Mouse (Mus musculus) megakaryocyte, embryonic 14.5 days (primary cell): ENCODE measurements around the gene Trappc11. TPM values are rescaled to one million over a fixed set of nuclear protein-coding genes. Genes with fewer than 3 reads are reported as not detected.

Experiments
- H3K27me3 ChIP-seq: replicated peaks from 2 replicates; pipeline ENCODE3; 2012; ENCODE audit warnings: inconsistent platforms
- H3K36me3 ChIP-seq: replicated peaks from 2 replicates; pipeline ENCODE3; 2012; ENCODE audit warnings: low read length, inconsistent platforms, mixed read lengths
- H3K4me1 ChIP-seq: 2 replicates; pipeline ENCODE4 v1.6.1; 2012; ENCODE audit warnings: inconsistent platforms
- H3K4me3 ChIP-seq: replicated peaks from 2 replicates; pipeline ENCODE3; 2012; ENCODE audit warnings: moderate library complexity, mild to moderate bottlenecking, inconsistent platforms
- H3K9me3 ChIP-seq: 2 replicates; pipeline ENCODE4 v1.6.1; 2012; ENCODE audit warnings: inconsistent platforms
- FLI1 ChIP-seq: IDR thresholded peaks from 2 replicates; pipeline ENCODE4 v1.6.1; 2012; ENCODE audit warnings: low read length, inconsistent platforms, mixed read lengths
- GATA1 ChIP-seq: IDR thresholded peaks from 3 replicates; pipeline ENCODE4 v1.6.1; 2012; ENCODE audit warnings: mixed read lengths, low read length, inconsistent platforms, borderline replicate concordance
- polyA plus RNA-seq: library from polyadenylated mRNA; stranded (reverse); fragments of >175 nt; gene quantifications from 2 replicates; pipeline ENCODE4 v1.2.3, GENCODE M21; 2012; ENCODE audit warnings: low replicate concordance; ENCODE audit not compliant: insufficient read depth

The Trappc11 gene
- polyA plus RNA-seq, 1 experiment: 3.4 TPM

- Histone ChIP-seq H3K4me3 (no peak overlapping the region), H3K9me3 (peaks cover 4% of the 10 kb centered on the region; the same call in 1 of the 2 replicates), H3K27me3 (no peaks in the 10 kb centered on the region), H3K36me3 (peaks cover 90% of the 10 kb centered on the region), H3K4me1 (no peaks in the 10 kb centered on the region; the same call in 1 of the 2 replicates)
- TF ChIP-seq GATA1 (no peak), FLI1 (no peak)
Measured at GRCm38 (mm10) chr8:47544094-47544493, 10.8 kb upstream of the Trappc11 start.

DNA sequence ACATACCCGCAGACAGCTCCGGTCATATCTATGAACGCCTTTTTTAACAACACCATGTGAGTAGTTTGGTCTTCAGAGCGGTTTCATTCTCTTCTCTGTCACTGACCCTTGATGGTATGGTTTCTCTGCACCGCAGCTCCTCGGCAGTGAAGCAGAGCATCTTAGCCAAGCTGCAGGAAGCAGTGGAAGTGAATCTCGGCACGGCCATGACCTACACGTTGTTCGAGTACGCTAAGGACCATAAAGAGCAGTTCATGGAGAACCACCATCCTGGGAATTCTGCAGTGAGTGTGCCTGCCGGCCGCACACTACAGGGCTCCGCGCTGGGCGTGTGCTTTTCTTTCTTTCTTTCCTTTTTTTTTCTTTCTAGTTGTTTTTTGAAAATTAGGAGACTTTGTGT is 9.5 kb upstream of the Trappc11 start:
- Histone ChIP-seq H3K4me1 (no peaks in the 10 kb centered on the region; the same call in 1 of the 2 replicates), H3K4me3 (no peak overlapping the region), H3K36me3 (peaks cover 89% of the 10 kb centered on the region), H3K9me3 (no peaks in the 10 kb centered on the region), H3K27me3 (no peaks in the 10 kb centered on the region)
- no peak for TF ChIP-seq GATA1
- no peak for TF ChIP-seq FLI1

GRCm38 (mm10) chr8:47538323-47538722 is 5.1 kb upstream of the Trappc11 start:
- no peak overlapping the region for H3K4me3 ChIP-seq
- no peaks in the 10 kb centered on the region for H3K9me3 ChIP-seq
- H3K36me3 ChIP-seq: peaks cover 57% of the 10 kb centered on the region
- H3K27me3 ChIP-seq: no peaks in the 10 kb centered on the region
- TF ChIP-seq FLI1: no peak
- TF ChIP-seq GATA1: no peak
- H3K4me1 ChIP-seq: peaks cover 19% of the 10 kb centered on the region

DNA sequence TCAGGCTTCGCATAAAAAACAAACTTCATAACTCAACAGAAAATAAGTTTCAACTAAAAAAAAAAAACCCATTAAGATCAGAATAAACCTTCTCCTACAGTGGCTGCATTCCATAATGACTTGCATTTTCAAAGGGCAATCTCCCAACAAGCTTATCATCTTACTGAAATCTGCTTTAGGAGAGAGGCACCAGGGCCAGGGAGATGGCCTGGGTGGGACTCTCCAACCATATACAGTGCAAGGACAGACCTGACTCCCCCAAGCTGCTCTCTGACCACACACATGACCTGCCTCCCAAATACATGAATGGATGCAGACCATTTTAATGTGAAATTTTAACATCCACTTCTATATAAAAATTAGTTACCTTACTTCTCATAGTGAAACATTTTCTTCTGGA is 5.2 kb downstream of the Trappc11 start:
- H3K4me1 ChIP-seq: peaks cover 20% of the 10 kb centered on the region
- peaks cover 73% of the 10 kb centered on the region for H3K36me3 ChIP-seq
- TF ChIP-seq FLI1 (no peak), GATA1 (no peak)
- no peaks in the 10 kb centered on the region for H3K27me3 ChIP-seq
- no peak overlapping the region for H3K4me3 ChIP-seq
- H3K9me3 ChIP-seq: no peaks in the 10 kb centered on the region

DNA sequence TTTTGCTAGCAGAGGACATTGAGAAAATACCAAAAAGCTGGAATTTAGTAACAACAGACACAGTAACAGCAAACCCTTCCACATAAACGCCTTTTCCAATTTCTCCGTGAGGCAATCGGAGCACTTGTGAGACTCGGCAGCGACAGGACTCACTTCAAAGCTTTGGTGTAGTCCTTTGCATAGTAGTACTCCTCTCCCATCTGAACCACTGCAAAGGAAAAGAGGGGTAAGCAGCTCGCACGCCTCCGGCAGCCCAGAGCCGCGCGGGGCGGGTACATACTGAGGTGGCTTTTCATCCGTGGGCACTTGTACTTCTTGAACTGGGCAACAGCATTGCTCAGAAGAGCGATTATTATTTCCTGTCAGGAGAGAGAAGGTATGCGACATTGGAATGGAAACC is 19.7 kb downstream of the Trappc11 start:
- Histone ChIP-seq H3K9me3 (no peaks in the 10 kb centered on the region), H3K36me3 (peaks cover 90% of the 10 kb centered on the region)
- TF ChIP-seq GATA1 (no peak), FLI1 (no peak)

GRCm38 (mm10) chr8:47510930-47511329 is 22.3 kb downstream of the Trappc11 start:
- H3K9me3 ChIP-seq: no peaks in the 10 kb centered on the region
- no peaks in the 10 kb centered on the region for H3K27me3 ChIP-seq
- TF ChIP-seq FLI1 (no peak), GATA1 (no peak)
- H3K36me3 ChIP-seq: peaks cover 95% of the 10 kb centered on the region
- no peak overlapping the region for H3K4me3 ChIP-seq
- H3K4me1 ChIP-seq: peaks cover 6% of the 10 kb centered on the region

More for the DNA sequence above, 19.7 kb downstream of the Trappc11 start:
- Histone ChIP-seq H3K4me3 (no peak overlapping the region), H3K4me1 (peaks cover 6% of the 10 kb centered on the region), H3K27me3 (no peaks in the 10 kb centered on the region)

GRCm38 (mm10) chr8:47505431-47505830 is 27.8 kb downstream of the Trappc11 start:
- H3K9me3 ChIP-seq: no peaks in the 10 kb centered on the region
- no peak overlapping the region for H3K4me3 ChIP-seq
- TF ChIP-seq GATA1 (no peak), FLI1 (no peak)
- peaks cover 98% of the 10 kb centered on the region for H3K36me3 ChIP-seq
- no peaks in the 10 kb centered on the region for H3K4me1 ChIP-seq
- no peaks in the 10 kb centered on the region for H3K27me3 ChIP-seq

GRCm38 (mm10) chr8:47502546-47502945 is 30.7 kb downstream of the Trappc11 start:
- no peak overlapping the region for H3K4me3 ChIP-seq
- H3K4me1 ChIP-seq: no peaks in the 10 kb centered on the region
- H3K36me3 ChIP-seq: peaks cover 98% of the 10 kb centered on the region
- no peaks in the 10 kb centered on the region for H3K27me3 ChIP-seq
- no peaks in the 10 kb centered on the region for H3K9me3 ChIP-seq
- TF ChIP-seq FLI1: no peak

DNA sequence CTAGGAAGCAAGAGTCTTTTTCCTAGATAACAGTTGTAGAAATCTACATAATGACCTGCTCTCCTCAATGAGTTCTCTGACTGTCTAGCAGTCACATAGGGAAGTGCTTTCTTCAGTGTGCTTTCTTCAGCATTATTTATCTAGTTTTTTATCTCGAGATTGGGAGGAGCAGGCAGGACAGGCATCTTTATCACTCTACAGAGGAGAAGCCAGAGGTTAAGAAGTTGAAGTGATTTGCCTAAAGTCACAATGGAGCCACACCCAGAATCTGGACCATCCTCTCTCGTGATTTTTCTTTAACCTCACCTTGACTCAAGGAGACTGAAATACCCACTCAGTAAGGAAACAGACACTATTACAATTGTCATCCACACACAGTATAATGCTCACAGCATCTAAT is 31.3 kb downstream of the Trappc11 start:
- Histone ChIP-seq H3K4me3 (no peak overlapping the region), H3K9me3 (no peaks in the 10 kb centered on the region), H3K36me3 (peaks cover 98% of the 10 kb centered on the region), H3K27me3 (no peaks in the 10 kb centered on the region), H3K4me1 (no peaks in the 10 kb centered on the region)
- TF ChIP-seq FLI1: no peak
- no peak for TF ChIP-seq GATA1

- TF ChIP-seq FLI1 (no peak), GATA1 (no peak)
- Histone ChIP-seq H3K4me3 (no peak overlapping the region), H3K9me3 (no peaks in the 10 kb centered on the region), H3K27me3 (no peaks in the 10 kb centered on the region), H3K4me1 (no peaks in the 10 kb centered on the region), H3K36me3 (peaks cover 99% of the 10 kb centered on the region)
Measured at GRCm38 (mm10) chr8:47495428-47495827, 37.8 kb downstream of the Trappc11 start.

GRCm38 (mm10) chr8:47494602-47495153 is 38.6 kb downstream of the Trappc11 start:
- H3K27me3 ChIP-seq: no peaks in the 10 kb centered on the region
- H3K4me3 ChIP-seq: no peak overlapping the region
- no peaks in the 10 kb centered on the region for H3K4me1 ChIP-seq
- H3K36me3 ChIP-seq: peaks cover 99% of the 10 kb centered on the region
- TF ChIP-seq GATA1 (no peak), FLI1 (no peak)
- no peaks in the 10 kb centered on the region for H3K9me3 ChIP-seq
